Mouse (Mus musculus) cerebellum, adult 11 months (tissue): ENCODE results near the gene Kbtbd4.

Experiments used
- DNase-seq: peaks from one replicate; pipeline ENCODE4 v3.0.0; 2022

The Kbtbd4 gene

GRCm38 (mm10) chr2:90960012-90960411, 55.5 kb downstream of the Kbtbd4 start:
- DNase-seq, result no peak
